Mouse (Mus musculus): Measurements from ENCODE around the gene Zmynd11.

DNA sequence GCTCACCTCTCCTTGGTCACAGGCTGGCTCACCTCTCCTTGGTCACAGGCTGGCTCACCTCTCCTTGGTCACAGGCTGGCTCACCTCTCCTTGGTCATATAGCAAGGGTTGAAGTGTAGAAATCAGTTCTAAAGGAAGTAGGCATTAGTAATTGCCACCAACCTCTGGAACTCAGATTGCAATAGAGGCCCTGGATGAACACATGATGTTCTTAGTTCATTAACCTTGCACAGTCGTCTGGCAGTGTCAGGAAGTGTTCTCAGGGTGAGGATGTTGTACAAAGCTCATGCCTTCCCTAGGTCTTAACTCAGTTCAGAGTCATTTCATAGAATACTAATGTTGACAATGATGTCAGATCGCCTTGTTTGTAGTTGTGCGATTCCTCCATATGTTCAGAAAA lies 112.1 kb downstream of the Zmynd11 start:
- TF ChIP-seq CTCF (IDR thresholded peaks at IDR 0.05; ENCODE audit: low read depth) (no peak), EP300 (optimal IDR thresholded peaks at IDR 0.05) (no peak)
